Mouse (Mus musculus): ENCODE measurements around the gene Chd3.

GRCm38 (mm10) chr11:69366157-69366854 lies 2.9 kb downstream of the Chd3 start:
- TF ChIP-seq EP300 (IDR thresholded peaks at IDR 0.05; ENCODE audit: low read length): no peak; the same call in 1 of the 2 replicates
- TF ChIP-seq POLR2A (IDR thresholded peaks at IDR 0.05; ENCODE audit: low read depth, low read length): peak; percentile 80
- TF ChIP-seq ZNF384 (IDR thresholded peaks at IDR 0.05; ENCODE audit: low read depth, low read length): peak; percentile 83
- no peak for TF ChIP-seq MYC (IDR thresholded peaks at IDR 0.05; ENCODE audit: low read depth, low read length)
- no peak for TF ChIP-seq USF1 (IDR thresholded peaks at IDR 0.05; ENCODE audit: low read depth, low read length)
- 0 out of 2 replicates have a peak, but pooled peaks have one; percentile 15 for TF ChIP-seq RCOR1 (conservative IDR thresholded peaks at IDR 0.05; ENCODE audit: low read depth, low read length)
- TF ChIP-seq CTCF (conservative IDR thresholded peaks at IDR 0.05 in 1 of 2, IDR thresholded peaks at IDR 0.05 in 1 of 2; ENCODE audit: low read depth in 2 of 2, low read length in 2 of 2): no peak
- no peak for TF ChIP-seq MAX (IDR thresholded peaks at IDR 0.05; ENCODE audit: low read length)
- no peak for TF ChIP-seq MEF2A (IDR thresholded peaks at IDR 0.05; ENCODE audit: borderline replicate concordance, low read depth, low read length)
- no peak for TF ChIP-seq POLR2AphosphoS2 (IDR thresholded peaks at IDR 0.05; ENCODE audit: low read depth, low read length)
- no peak for TF ChIP-seq RAD21 (IDR thresholded peaks at IDR 0.05; ENCODE audit: low read depth, low read length)

All from CH12.LX (cell line).